Mouse (Mus musculus): ENCODE results near the gene Hsd11b1. TPM values are rescaled to one million over a fixed set of nuclear protein-coding genes. Genes with fewer than 3 reads are reported as not detected.
A peak's percentile ranks its signal among the peaks of the same experiment; 100 is the strongest.
"Not testable (repeated sequence)": the region's sequence is repeated elsewhere in the genome, so short reads cannot be mapped to it uniquely, and the experiment has no call there.

Hsd11b1 gene
- total and polyA plus RNA-seq, 2 experiments, result 1,028 to 1,077 TPM

DNA sequence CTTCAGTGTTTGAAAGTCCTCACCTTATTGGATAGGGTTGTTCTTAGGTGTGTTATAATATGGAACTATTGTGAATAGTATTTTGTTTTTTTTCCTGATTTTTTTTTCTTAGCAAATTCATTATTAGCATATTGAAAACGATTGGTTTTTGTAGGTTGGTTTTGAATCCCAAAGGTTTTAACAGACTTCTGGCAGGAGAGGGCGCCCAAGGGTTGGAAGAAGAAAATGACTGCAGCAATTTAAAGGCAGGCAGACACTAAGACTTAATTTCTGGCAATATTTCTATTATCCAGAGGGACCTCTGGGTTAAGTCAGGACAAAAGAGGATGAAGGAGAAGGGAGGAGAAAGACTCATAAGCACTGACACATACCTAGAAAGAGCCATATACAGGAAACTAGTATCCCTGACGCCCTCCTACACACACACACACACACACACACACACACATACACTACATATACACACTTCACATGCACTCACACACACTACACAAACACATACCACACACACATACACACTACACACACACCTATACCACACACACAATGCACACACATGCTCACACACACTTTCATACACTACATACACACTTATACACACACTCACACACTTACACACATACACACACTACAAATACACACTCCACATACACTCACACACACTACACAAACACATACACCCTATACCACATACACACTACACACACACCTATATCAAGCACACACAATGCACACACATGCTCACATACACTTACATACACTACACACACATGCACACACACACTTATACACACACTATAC is 8.2 kb downstream of the Hsd11b1 start:
- peak; percentile 60 for DNase-seq (ENCODE audit: extremely low read depth, low read depth, low spot score)
- no peak for TF ChIP-seq POLR2A (IDR thresholded peaks at IDR 0.05; ENCODE audit: extremely low read depth, insufficient read depth, low read length)
- peak; percentile 12; the same call in 1 of the 2 replicates for TF ChIP-seq CTCF (IDR thresholded peaks at IDR 0.05; ENCODE audit: low read depth, low read length)
- 27% methylated on average over 3 of the region's 3 CpGs for WGBS

DNA sequence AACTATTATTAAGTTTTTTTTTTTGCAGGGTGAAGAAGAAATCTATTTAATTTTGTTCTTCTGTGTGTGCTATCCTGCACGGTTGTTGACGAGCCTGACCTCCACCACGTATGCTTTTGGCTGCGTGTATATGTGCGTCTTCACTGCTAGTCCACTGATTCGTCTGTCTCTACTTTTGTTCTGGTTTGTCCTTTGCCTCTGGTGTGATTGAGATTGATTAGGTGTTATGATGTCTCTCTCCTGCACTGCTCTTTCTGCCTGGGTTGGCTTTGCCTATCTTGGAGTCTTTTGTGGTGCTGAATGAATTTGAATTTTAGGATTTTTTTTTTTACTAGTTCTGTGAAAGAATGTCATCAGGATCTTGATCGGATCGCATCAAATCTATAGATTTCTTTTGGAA is 8.8 kb downstream of the Hsd11b1 start:
- Histone ChIP-seq H3K27me3 (ENCODE audit: control insufficient read depth, insufficient read depth, low read length) (no peaks in the 10 kb centered on the region), H3K79me2 (ENCODE audit: control insufficient read depth, insufficient read depth, low read length) (no peaks in the 10 kb centered on the region), H3K4me3 (ENCODE audit: insufficient read depth, low read depth, low read length) (no peak overlapping the region), H3K36me3 (ENCODE audit: control insufficient read depth, insufficient read depth, low read length) (no peaks in the 10 kb centered on the region), H3K4me1 (ENCODE audit: control insufficient read depth, insufficient read depth, low read length) (no peaks in the 10 kb centered on the region), H3K9ac (ENCODE audit: low read depth, low read length) (no peak overlapping the region), H3K27ac (replicated peaks; ENCODE audit: insufficient read depth, low read depth, low read length) (no peak overlapping the region)
- no peak for DNase-seq (ENCODE audit: extremely low read depth, low read depth, low spot score)
- TF ChIP-seq POLR2A (IDR thresholded peaks at IDR 0.05; ENCODE audit: extremely low read depth, insufficient read depth, low read length) (no peak), CTCF (IDR thresholded peaks at IDR 0.05; ENCODE audit: low read depth, low read length) (no peak)
- WGBS, result 53% methylated on average over 8 of the region's 8 CpGs

More for the DNA sequence above, 8.2 kb downstream of the Hsd11b1 start:
- no peaks in the 10 kb centered on the region for H3K79me2 ChIP-seq (ENCODE audit: control insufficient read depth, insufficient read depth, low read length)
- no peaks in the 10 kb centered on the region for H3K27me3 ChIP-seq (ENCODE audit: control insufficient read depth, insufficient read depth, low read length)
- no peak overlapping the region for H3K27ac ChIP-seq (replicated peaks; ENCODE audit: insufficient read depth, low read depth, low read length)
- H3K4me1 ChIP-seq (ENCODE audit: control insufficient read depth, insufficient read depth, low read length), result no peaks in the 10 kb centered on the region
- peak overlapping the region; percentile 60; the same call in 1 of the 2 replicates for H3K9ac ChIP-seq (ENCODE audit: low read depth, low read length)
- no peak overlapping the region for H3K4me3 ChIP-seq (ENCODE audit: insufficient read depth, low read depth, low read length)
- H3K36me3 ChIP-seq (ENCODE audit: control insufficient read depth, insufficient read depth, low read length), result no peaks in the 10 kb centered on the region

- H3K27ac ChIP-seq (replicated peaks; ENCODE audit: insufficient read depth, low read depth, low read length); H3K4me3 ChIP-seq (ENCODE audit: insufficient read depth, low read depth, low read length); H3K9ac ChIP-seq (ENCODE audit: low read depth, low read length); DNase-seq (ENCODE audit: extremely low read depth, low read depth, low spot score); H3K36me3 ChIP-seq (ENCODE audit: control insufficient read depth, insufficient read depth, low read length); H3K79me2 ChIP-seq (ENCODE audit: control insufficient read depth, insufficient read depth, low read length); H3K27me3 ChIP-seq (ENCODE audit: control insufficient read depth, insufficient read depth, low read length); H3K4me1 ChIP-seq (ENCODE audit: control insufficient read depth, insufficient read depth, low read length): not testable (repeated sequence)
- WGBS, result 60% methylated on average over 3 of the region's 3 CpGs
Measured at GRCm38 (mm10) chr1:193253895-193254294, 10.0 kb downstream of the Hsd11b1 start.

- 75% methylated on average over 5 of the region's 5 CpGs for WGBS
- no peak overlapping the region for H3K9ac ChIP-seq (ENCODE audit: low read depth, low read length)
Measured at GRCm38 (mm10) chr1:193252616-193253015, 11.3 kb downstream of the Hsd11b1 start.

GRCm38 (mm10) chr1:193251386-193251785 is 12.5 kb downstream of the Hsd11b1 start:
- Histone ChIP-seq H3K4me3 (ENCODE audit: insufficient read depth, low read depth, low read length) (no peak overlapping the region), H3K9ac (ENCODE audit: low read depth, low read length) (no peak overlapping the region), H3K79me2 (ENCODE audit: control insufficient read depth, insufficient read depth, low read length) (no peaks in the 10 kb centered on the region), H3K4me1 (ENCODE audit: control insufficient read depth, insufficient read depth, low read length) (no peaks in the 10 kb centered on the region; the same call in 1 of the 2 replicates), H3K27me3 (ENCODE audit: control insufficient read depth, insufficient read depth, low read length) (no peaks in the 10 kb centered on the region), H3K27ac (replicated peaks; ENCODE audit: insufficient read depth, low read depth, low read length) (no peak overlapping the region), H3K36me3 (ENCODE audit: control insufficient read depth, insufficient read depth, low read length) (no peaks in the 10 kb centered on the region)
- WGBS, result 55% methylated on average over 7 of the region's 7 CpGs
- no peak for TF ChIP-seq CTCF (IDR thresholded peaks at IDR 0.05; ENCODE audit: low read depth, low read length)
- no peak for TF ChIP-seq POLR2A (IDR thresholded peaks at IDR 0.05; ENCODE audit: extremely low read depth, insufficient read depth, low read length)
- peak; percentile 88 for DNase-seq (ENCODE audit: extremely low read depth, low read depth, low spot score)

More at GRCm38 (mm10) chr1:193252616-193253015, 11.3 kb downstream of the Hsd11b1 start:
- DNase-seq (ENCODE audit: extremely low read depth, low read depth, low spot score), result no peak
- no peaks in the 10 kb centered on the region for H3K27me3 ChIP-seq (ENCODE audit: control insufficient read depth, insufficient read depth, low read length)
- no peaks in the 10 kb centered on the region; the same call in 1 of the 2 replicates for H3K4me1 ChIP-seq (ENCODE audit: control insufficient read depth, insufficient read depth, low read length)
- no peaks in the 10 kb centered on the region for H3K79me2 ChIP-seq (ENCODE audit: control insufficient read depth, insufficient read depth, low read length)
- no peak for TF ChIP-seq POLR2A (IDR thresholded peaks at IDR 0.05; ENCODE audit: extremely low read depth, insufficient read depth, low read length)
- no peak for TF ChIP-seq CTCF (IDR thresholded peaks at IDR 0.05; ENCODE audit: low read depth, low read length)
- H3K4me3 ChIP-seq (ENCODE audit: insufficient read depth, low read depth, low read length), result no peak overlapping the region
- no peaks in the 10 kb centered on the region for H3K36me3 ChIP-seq (ENCODE audit: control insufficient read depth, insufficient read depth, low read length)
- H3K27ac ChIP-seq (replicated peaks; ENCODE audit: insufficient read depth, low read depth, low read length), result no peak overlapping the region

DNA sequence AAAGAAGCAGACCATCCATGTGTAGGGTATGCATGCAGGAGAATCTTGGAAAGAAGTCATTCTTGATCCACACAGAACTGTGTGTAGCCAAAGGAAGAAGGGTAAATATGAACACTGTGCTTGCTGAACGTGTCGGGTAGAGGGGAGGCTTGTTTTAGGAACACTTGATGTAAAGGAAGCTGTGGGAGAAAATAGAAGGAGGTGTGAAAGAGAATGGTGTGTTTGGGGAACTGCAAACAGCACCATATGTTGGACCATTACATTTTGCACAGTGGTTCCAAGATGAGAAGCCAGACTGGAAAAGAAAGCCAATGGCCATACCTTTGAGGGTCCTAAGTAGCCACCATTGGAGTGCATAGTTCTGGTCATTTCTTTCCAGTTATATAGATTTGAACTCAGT is 13.8 kb downstream of the Hsd11b1 start:
- no peaks in the 10 kb centered on the region for H3K36me3 ChIP-seq (ENCODE audit: control insufficient read depth, insufficient read depth, low read length)
- no peak overlapping the region for H3K27ac ChIP-seq (replicated peaks; ENCODE audit: insufficient read depth, low read depth, low read length)
- H3K27me3 ChIP-seq (ENCODE audit: control insufficient read depth, insufficient read depth, low read length), result no peaks in the 10 kb centered on the region
- no peak for DNase-seq (ENCODE audit: extremely low read depth, low read depth, low spot score)
- no peaks in the 10 kb centered on the region; the same call in 1 of the 2 replicates for H3K4me1 ChIP-seq (ENCODE audit: control insufficient read depth, insufficient read depth, low read length)
- H3K9ac ChIP-seq (ENCODE audit: low read depth, low read length), result no peak overlapping the region
- H3K79me2 ChIP-seq (ENCODE audit: control insufficient read depth, insufficient read depth, low read length), result no peaks in the 10 kb centered on the region
- no peak for TF ChIP-seq POLR2A (IDR thresholded peaks at IDR 0.05; ENCODE audit: extremely low read depth, insufficient read depth, low read length)
- 90% methylated on average over 2 of the region's 2 CpGs for WGBS
- H3K4me3 ChIP-seq (ENCODE audit: insufficient read depth, low read depth, low read length), result no peak overlapping the region

Measured in liver, adult 2 months (tissue).